Mouse (Mus musculus) hindbrain, postnatal 0 days (tissue): ENCODE results near the gene Gm20715. TPM values are rescaled to one million over a fixed set of nuclear protein-coding genes. Genes with fewer than 3 reads are reported as not detected.

Experiments used
- ATAC-seq: fragments of 200-750 bp; cut with Nextera tagmentation; 2 replicates; pipeline ENCODE4 v1.8.0; 2017; ENCODE audit warnings: mild to moderate bottlenecking, moderate TSS enrichment, moderate library complexity
- DNase-seq: peaks from one replicate; pipeline ENCODE4 v3.0.0-alpha.2; 2015; ENCODE audit warnings: low spot score
- H3K27ac ChIP-seq: fragments of 300-500 bp; sonication (generic); 2 replicates; pipeline ENCODE4 v1.5.1; 2014; ENCODE audit warnings: mild to moderate bottlenecking
- H3K27me3 ChIP-seq: fragments of 300-500 bp; sonication (generic); 2 replicates; pipeline ENCODE4 v1.6.1; 2014; ENCODE audit warnings: low read length, mixed read lengths; ENCODE audit not compliant: insufficient read depth
- H3K36me3 ChIP-seq: fragments of 300-500 bp; sonication (generic); 2 replicates; pipeline ENCODE4 v1.6.1; 2014; ENCODE audit warnings: low read length, mixed read lengths; ENCODE audit not compliant: insufficient read depth
- H3K4me1 ChIP-seq: fragments of 300-500 bp; sonication (generic); 2 replicates; pipeline ENCODE4 v1.6.1; 2014; ENCODE audit warnings: antibody characterized with exemption, low read length, mixed read lengths; ENCODE audit not compliant: insufficient read depth
- H3K4me2 ChIP-seq: fragments of 300-500 bp; sonication (generic); 2 replicates; pipeline ENCODE4 v1.6.1; 2014; ENCODE audit warnings: low read depth, mild to moderate bottlenecking, low read length, moderate library complexity, mixed read lengths
- H3K4me3 ChIP-seq: fragments of 300-500 bp; sonication (generic); 2 replicates; pipeline ENCODE4 v1.5.1; 2014; ENCODE audit warnings: low read length
- H3K9ac ChIP-seq: fragments of 300-500 bp; sonication (generic); replicated peaks from 2 replicates; pipeline ENCODE4 v1.6.1; 2014; ENCODE audit warnings: mild to moderate bottlenecking, low read length, moderate library complexity, mixed read lengths
- H3K9me3 ChIP-seq: fragments of 300-500 bp; sonication (generic); 2 replicates; pipeline ENCODE4 v1.6.1; 2016; ENCODE audit warnings: low read length, mixed read lengths
- CTCF ChIP-seq: IDR thresholded peaks from 2 replicates; pipeline ENCODE4 v1.5.1; 2016; ENCODE audit warnings: antibody characterized with exemption, control low read depth, low read depth
- WGBS: fragments of 180-500 bp; shearing (Covaris S2); extraction: QIAGEN DNeasy Blood & Tissue Kit; methylation state at CpG from one replicate; pipeline ENCODE4 v1.1.7; 2014; 5-methylcytosine and 5-hydroxymethylcytosine counted together
- polyA plus RNA-seq: library from polyadenylated mRNA; unstranded; fragments of >200 nt; fragmentation: Nextera tagmentation; extraction: Ambion mirVana; gene quantifications from 2 replicates; pipeline ENCODE4 v1.2.1, GENCODE M21; 2015
- total RNA-seq: library from RNA; depleted of rRNA; stranded (reverse); fragments of >200 nt; gene quantifications from 2 replicates; pipeline ENCODE4 v1.2.3, GENCODE M21; 2014

Gene Gm20715
- total and polyA plus RNA-seq, 2 experiments from 2014 or later = 0.04 to 0.26 TPM

DNA sequence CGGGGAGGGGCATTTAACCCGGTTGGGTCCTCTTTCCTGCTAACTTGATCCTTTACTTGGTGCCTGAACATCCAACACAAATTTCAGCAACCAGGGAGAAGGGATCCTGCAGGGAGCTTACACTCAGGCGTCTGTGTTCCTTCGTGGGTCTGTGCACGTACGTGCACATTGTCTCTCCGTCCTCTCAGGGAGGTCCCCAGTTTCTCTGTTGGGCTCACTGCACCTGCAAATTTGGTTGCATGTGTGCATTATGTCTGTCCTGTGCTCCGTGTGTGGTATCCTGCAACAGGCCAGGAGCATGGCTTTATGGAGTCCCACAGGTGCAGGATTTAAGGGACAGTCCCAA, 5.3 kb downstream of the Gm20715 start:
- peak overlapping the region; percentile 36; the same call in 1 of the 2 replicates for H3K27ac ChIP-seq
- 12% methylated on average over 8 of the region's 8 CpGs for WGBS
- H3K4me2 ChIP-seq = peak overlapping the region; percentile 53
- H3K9me3 ChIP-seq = no peaks in the 10 kb centered on the region
- H3K27me3 ChIP-seq = no peaks in the 10 kb centered on the region
- no peak for TF ChIP-seq CTCF
- H3K9ac ChIP-seq = peak overlapping the region; percentile 48
- peak overlapping the region; percentile 39 for H3K4me3 ChIP-seq
- H3K36me3 ChIP-seq = no peaks in the 10 kb centered on the region
- H3K4me1 ChIP-seq = no peaks in the 10 kb centered on the region
- DNase-seq (peak; percentile 4), ATAC-seq (peak; percentile 69)

DNA sequence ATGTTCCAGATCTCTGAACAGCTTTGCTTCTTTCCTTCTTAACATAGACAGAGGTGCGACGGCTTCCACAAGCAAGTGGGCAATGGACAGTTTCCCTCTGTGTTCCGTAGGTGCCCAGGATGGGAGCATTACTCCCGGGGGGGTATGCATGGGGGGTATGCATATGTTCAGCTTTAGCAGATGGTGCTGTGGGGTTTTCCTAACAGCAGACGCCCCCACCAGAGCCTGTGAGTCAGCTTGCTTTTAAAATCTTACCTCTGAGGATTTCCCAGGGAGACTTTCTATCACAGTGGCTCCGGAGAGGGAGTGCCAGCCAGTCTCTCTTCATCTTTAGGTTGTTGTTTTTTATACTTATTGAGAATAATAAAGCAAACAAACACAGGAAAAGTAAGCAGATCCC, 9.8 kb downstream of the Gm20715 start:
- no peak for ATAC-seq

GRCm38 (mm10) chr7:6429381-6429780, 19.3 kb downstream of the Gm20715 start:
- Histone ChIP-seq H3K9ac (no peak overlapping the region), H3K4me3 (no peak overlapping the region), H3K27me3 (no peaks in the 10 kb centered on the region), H3K27ac (no peak overlapping the region), H3K9me3 (peaks cover 4% of the 10 kb centered on the region; the same call in 1 of the 2 replicates), H3K36me3 (no peaks in the 10 kb centered on the region), H3K4me2 (no peak overlapping the region), H3K4me1 (no peaks in the 10 kb centered on the region)
- WGBS = 85% methylated on average over 3 of the region's 3 CpGs
- DNase-seq (no peak), ATAC-seq (no peak)
- TF ChIP-seq CTCF = peak; percentile 34

More for the DNA sequence above, 9.8 kb downstream of the Gm20715 start:
- H3K9me3 ChIP-seq = no peaks in the 10 kb centered on the region
- H3K4me1 ChIP-seq = no peaks in the 10 kb centered on the region
- no peak overlapping the region for H3K9ac ChIP-seq
- no peak overlapping the region for H3K27ac ChIP-seq
- no peaks in the 10 kb centered on the region for H3K27me3 ChIP-seq
- no peak overlapping the region for H3K4me3 ChIP-seq
- no peak for TF ChIP-seq CTCF
- no peak overlapping the region for H3K4me2 ChIP-seq
- 78% methylated on average over 6 of the region's 6 CpGs for WGBS
- no peaks in the 10 kb centered on the region for H3K36me3 ChIP-seq
- no peak for DNase-seq

- DNase-seq (no peak), ATAC-seq (no peak)
- Histone ChIP-seq H3K9me3 (peaks cover 4% of the 10 kb centered on the region; the same call in 1 of the 2 replicates), H3K9ac (no peak overlapping the region), H3K4me1 (no peaks in the 10 kb centered on the region), H3K27ac (no peak overlapping the region), H3K4me3 (no peak overlapping the region), H3K27me3 (no peaks in the 10 kb centered on the region), H3K4me2 (no peak overlapping the region), H3K36me3 (no peaks in the 10 kb centered on the region)
- TF ChIP-seq CTCF = peak; percentile 50
- 37% methylated on average over 2 of the region's 2 CpGs for WGBS
These were observed 20.3 kb downstream of the Gm20715 start for GRCm38 (mm10) chr7:6430342-6430741.

- ATAC-seq (no peak), DNase-seq (no peak)
- Histone ChIP-seq H3K27ac (no peak within 1 kb of the TSS), H3K9ac (no peak within 1 kb of the TSS), H3K36me3 (no peaks in the 10 kb centered on the region), H3K4me2 (no peak within 1 kb of the TSS), H3K9me3 (no peaks in the 10 kb centered on the region), H3K27me3 (no peaks in the 10 kb centered on the region), H3K4me1 (no peaks in the 10 kb centered on the region), H3K4me3 (no peak within 1 kb of the TSS)
- WGBS = 79% methylated on average over 3 of the region's 3 CpGs
- no peak for TF ChIP-seq CTCF
These were observed 28.3 kb downstream of the Gm20715 start, which contains the start of gene Olfr1344 for GRCm38 (mm10) chr7:6438388-6438787. Olfr1344 (plus strand) TSS chr7:6438688.

DNA sequence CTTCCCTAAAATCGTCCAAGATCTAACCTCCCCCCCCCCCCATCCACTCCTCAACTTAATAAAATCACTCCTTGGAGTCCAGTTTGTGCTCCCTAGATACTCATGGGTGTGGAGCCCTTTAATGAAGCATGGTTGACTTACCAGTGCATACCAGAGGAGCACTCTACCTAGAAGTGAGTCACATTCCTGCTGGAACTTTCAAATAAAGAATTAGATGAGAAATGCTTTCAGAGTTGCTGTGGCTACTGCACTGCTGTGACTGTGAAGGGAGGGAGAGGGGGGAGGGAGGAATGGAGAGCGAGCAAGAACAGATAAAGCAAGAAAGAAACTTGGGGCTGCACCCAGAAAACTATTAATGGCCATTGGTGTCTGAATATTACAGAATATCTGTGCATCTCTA, 31.1 kb downstream of the Gm20715 start:
- Histone ChIP-seq H3K9ac (no peak overlapping the region), H3K4me2 (no peak overlapping the region), H3K4me3 (no peak overlapping the region), H3K27ac (no peak overlapping the region), H3K27me3 (no peaks in the 10 kb centered on the region), H3K9me3 (no peaks in the 10 kb centered on the region), H3K36me3 (no peaks in the 10 kb centered on the region), H3K4me1 (no peaks in the 10 kb centered on the region)
- TF ChIP-seq CTCF = no peak
- no peak for ATAC-seq
- 33% methylated on average over 2 of the region's 2 CpGs for WGBS
- DNase-seq = no peak

DNA sequence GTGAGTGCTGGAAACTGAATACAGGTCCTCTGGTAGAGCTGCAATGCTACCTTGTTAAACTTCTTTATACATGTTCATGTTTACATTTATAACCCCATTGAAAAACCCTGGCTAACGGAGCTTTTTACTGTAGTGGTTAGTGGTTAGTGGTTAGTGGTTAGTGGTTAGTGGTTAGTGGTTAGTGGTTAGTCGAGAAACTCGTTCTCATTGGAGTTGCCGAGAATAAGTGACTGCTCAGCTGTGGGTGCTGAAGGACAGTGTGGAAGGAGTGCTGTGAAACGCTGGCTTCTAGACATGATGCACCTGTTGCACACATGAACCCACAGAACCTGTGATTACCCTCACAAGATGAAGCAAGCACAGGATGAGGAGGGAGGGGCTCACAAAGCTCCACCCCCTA, 37.7 kb downstream of the Gm20715 start:
- DNase-seq (no peak), ATAC-seq (no peak)
- Histone ChIP-seq H3K9ac (no peak overlapping the region), H3K4me3 (no peak overlapping the region), H3K36me3 (no peaks in the 10 kb centered on the region), H3K4me2 (no peak overlapping the region), H3K4me1 (no peaks in the 10 kb centered on the region), H3K9me3 (no peaks in the 10 kb centered on the region), H3K27ac (no peak overlapping the region), H3K27me3 (no peaks in the 10 kb centered on the region)
- WGBS = 82% methylated on average over 5 of the region's 5 CpGs
- TF ChIP-seq CTCF = no peak
